Mouse (Mus musculus): ENCODE data around the gene Fa2h. TPM values are rescaled to one million over a fixed set of nuclear protein-coding genes. Genes with fewer than 3 reads are reported as not detected.
A peak's percentile ranks its signal among the peaks of the same experiment; 100 is the strongest.
"Not testable (repeated sequence)": the region's sequence is repeated elsewhere in the genome, so short reads cannot be mapped to it uniquely, and the experiment has no call there.

Fa2h gene
- polyA plus RNA-seq, 1 experiment from 2014 or later, result 0.13 TPM

DNA sequence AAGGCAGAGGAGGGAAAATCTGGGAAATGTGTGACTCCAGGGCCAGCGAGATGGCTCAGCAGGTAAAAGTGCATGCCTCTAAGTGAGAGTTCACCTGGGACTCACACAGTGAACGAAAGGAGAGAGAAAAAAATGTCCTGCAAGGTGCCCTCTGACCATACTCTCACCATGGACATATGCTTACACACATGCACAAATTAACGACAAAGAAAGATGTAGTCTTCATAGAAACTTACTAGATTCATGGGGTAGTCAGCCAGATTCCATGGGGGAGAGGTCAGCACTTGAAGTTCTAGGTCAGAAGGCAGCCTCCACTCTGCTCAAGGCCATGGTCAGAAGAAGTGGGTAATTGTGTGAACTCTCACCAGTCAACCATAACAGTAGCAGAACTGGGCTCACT, 53.4 kb downstream of the Fa2h start:
- Histone ChIP-seq H3K27me3 (ENCODE audit: control insufficient read depth, insufficient read depth, low read depth, low read length) (no peaks in the 10 kb centered on the region), H3K9ac (ENCODE audit: low read length) (no peak overlapping the region), H3K9me3 (ENCODE audit: control insufficient read depth, low read length) (no peaks in the 10 kb centered on the region), H3K4me2 (ENCODE audit: low read depth, low read length) (no peak overlapping the region), H3K27ac (ENCODE audit: low read length) (no peak overlapping the region), H3K36me3 (ENCODE audit: control insufficient read depth, insufficient read depth, low read length) (no peaks in the 10 kb centered on the region), H3K4me1 (replicated peaks; ENCODE audit: control insufficient read depth, insufficient read depth, low read length) (peaks cover 4% of the 10 kb centered on the region; the same call in 1 of the 2 replicates), H3K4me3 (ENCODE audit: low read length) (no peak overlapping the region)
- 63% methylated on average over 3 of the region's 3 CpGs for WGBS
- ATAC-seq (ENCODE audit: low read depth), result no peak

DNA sequence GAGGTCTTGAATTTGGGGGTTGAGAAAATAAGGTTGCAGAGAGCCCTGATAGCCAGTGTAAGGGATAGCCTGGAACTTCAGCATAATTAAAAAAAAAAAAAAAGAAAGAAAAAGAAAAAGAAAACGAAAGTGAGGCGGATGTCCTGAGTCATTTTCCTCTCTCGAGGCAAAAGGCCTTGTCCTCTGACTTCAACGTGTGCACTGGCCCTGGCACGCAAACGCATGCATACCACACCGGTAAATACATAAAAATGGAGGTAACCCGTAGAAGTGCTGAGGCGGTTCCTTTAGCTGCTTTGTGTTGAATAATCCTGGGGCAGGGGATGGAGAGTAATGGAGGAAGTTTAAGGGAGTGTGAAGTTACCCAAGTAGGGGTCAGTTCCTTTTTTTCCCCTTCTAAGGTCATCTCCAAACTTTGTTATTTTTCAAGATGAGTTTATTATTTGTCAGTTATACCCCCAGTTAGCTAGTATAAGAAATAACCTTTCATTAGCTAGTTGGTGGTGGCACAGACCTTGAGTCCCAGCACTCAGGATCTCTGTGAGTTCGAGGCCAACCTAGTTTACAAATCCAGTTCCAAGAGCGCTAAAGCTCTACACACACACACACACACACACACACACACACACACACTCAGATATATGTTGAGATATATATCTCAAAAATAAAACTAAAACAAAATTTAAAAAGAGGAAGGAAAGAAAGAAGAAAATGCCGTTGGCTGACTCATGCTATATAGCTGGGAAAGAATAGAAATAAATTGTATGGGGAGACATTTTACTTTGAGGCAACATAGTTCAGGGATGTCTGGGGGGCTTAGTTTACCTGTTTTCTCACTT, 55.0 kb downstream of the Fa2h start:
- peak overlapping the region; percentile 53; the same call in 1 of the 2 replicates for H3K27ac ChIP-seq (ENCODE audit: low read length)
- H3K9ac ChIP-seq (ENCODE audit: low read length), result no peak overlapping the region; the same call in 1 of the 2 replicates
- WGBS, result 34% methylated on average over 12 of the region's 12 CpGs

DNA sequence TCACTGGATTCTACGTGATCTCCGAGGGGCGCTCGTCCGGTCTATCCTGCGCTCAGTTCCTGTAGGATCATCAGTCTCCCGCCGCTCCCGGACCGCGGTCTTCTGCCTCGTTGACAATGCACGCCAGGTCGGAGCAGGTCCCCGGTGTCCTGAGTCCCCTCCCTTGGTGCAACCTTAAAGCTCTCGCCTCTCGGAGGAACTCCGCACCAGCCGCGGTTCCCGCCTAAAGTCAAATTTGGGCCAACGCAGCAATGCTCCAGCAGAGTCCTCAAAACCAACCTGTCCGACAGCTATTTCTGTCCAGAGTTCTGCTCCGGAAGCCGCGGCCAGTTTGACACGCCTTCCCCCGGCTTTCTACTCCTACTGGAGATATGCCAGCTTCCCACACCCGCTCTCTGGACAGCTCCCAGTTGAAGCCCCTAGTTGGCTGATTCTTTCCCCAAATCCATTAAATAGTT, 55.7 kb downstream of the Fa2h start, which contains the start of gene Mlkl:
TSS of gene Mlkl (minus strand) at position 288 of the 458 bp plus-strand sequence.
- H3K4me2 ChIP-seq (ENCODE audit: low read depth, low read length), result peak within 1 kb of the TSS; percentile 94
- H3K4me3 ChIP-seq (ENCODE audit: low read length), result peak within 1 kb of the TSS; percentile 63
- peak within 1 kb of the TSS; percentile 69 for H3K9ac ChIP-seq (ENCODE audit: low read length)
- no peaks in the 10 kb centered on the region for H3K27me3 ChIP-seq (ENCODE audit: control insufficient read depth, insufficient read depth, low read depth, low read length)
- H3K9me3 ChIP-seq (ENCODE audit: control insufficient read depth, low read length), result no peaks in the 10 kb centered on the region
- H3K4me1 ChIP-seq (replicated peaks; ENCODE audit: control insufficient read depth, insufficient read depth, low read length), result peaks cover 4% of the 10 kb centered on the region; the same call in 1 of the 2 replicates
- WGBS, result under 1% methylated on average over 29 of the region's 29 CpGs
- H3K27ac ChIP-seq (ENCODE audit: low read length), result peak within 1 kb of the TSS; percentile 53
- H3K36me3 ChIP-seq (ENCODE audit: control insufficient read depth, insufficient read depth, low read length), result no peaks in the 10 kb centered on the region
- peak; percentile 69 for ATAC-seq (ENCODE audit: low read depth)

More for the DNA sequence above, 55.0 kb downstream of the Fa2h start:
- ATAC-seq (ENCODE audit: low read depth), result no peak
- Histone ChIP-seq H3K36me3 (ENCODE audit: control insufficient read depth, insufficient read depth, low read length) (no peaks in the 10 kb centered on the region), H3K4me2 (ENCODE audit: low read depth, low read length) (peak overlapping the region; percentile 94), H3K9me3 (ENCODE audit: control insufficient read depth, low read length) (no peaks in the 10 kb centered on the region), H3K4me3 (ENCODE audit: low read length) (peak overlapping the region; percentile 63), H3K27me3 (ENCODE audit: control insufficient read depth, insufficient read depth, low read depth, low read length) (no peaks in the 10 kb centered on the region), H3K4me1 (replicated peaks; ENCODE audit: control insufficient read depth, insufficient read depth, low read length) (peaks cover 4% of the 10 kb centered on the region; the same call in 1 of the 2 replicates)

DNA sequence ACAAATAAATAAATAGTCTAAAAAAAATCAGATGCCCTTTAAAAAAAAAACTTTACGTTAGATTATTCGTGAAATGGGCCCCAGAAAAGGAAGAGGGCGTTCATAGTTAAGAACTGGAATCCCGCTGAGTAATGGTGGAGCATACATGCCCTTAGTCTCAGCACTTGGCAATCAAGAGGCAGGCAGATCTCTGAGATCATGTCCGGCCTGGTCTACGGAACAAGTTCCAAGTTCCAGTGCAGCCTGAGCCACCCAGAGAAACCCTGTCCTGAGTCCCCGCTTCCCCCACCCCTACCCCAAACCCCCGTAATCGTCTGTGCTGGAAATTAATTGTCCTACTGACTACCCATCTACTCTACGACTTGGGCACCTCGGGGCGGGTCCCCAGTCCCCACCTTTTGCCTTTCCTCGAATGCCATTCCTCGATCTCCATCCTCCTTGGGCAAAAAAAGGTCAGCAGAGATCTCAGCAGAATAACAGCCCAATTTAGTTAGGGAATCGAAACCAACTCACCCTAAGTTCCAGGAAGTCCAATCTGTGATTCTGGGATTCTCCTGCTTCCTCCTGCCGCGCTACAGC, 56.2 kb downstream of the Fa2h start:
- WGBS, result 22% methylated on average over 17 of the region's 17 CpGs
- peak overlapping the region; percentile 69 for H3K9ac ChIP-seq (ENCODE audit: low read length)
- peak overlapping the region; percentile 53 for H3K27ac ChIP-seq (ENCODE audit: low read length)
- H3K27me3 ChIP-seq (ENCODE audit: control insufficient read depth, insufficient read depth, low read depth, low read length), result no peaks in the 10 kb centered on the region
- ATAC-seq (ENCODE audit: low read depth), result peak; percentile 17; the same call in 1 of the 2 replicates
- H3K4me2 ChIP-seq (ENCODE audit: low read depth, low read length), result peak overlapping the region; percentile 94
- peaks cover 4% of the 10 kb centered on the region; the same call in 1 of the 2 replicates for H3K4me1 ChIP-seq (replicated peaks; ENCODE audit: control insufficient read depth, insufficient read depth, low read length)
- peak overlapping the region; percentile 63 for H3K4me3 ChIP-seq (ENCODE audit: low read length)
- no peaks in the 10 kb centered on the region for H3K36me3 ChIP-seq (ENCODE audit: control insufficient read depth, insufficient read depth, low read length)
- H3K9me3 ChIP-seq (ENCODE audit: control insufficient read depth, low read length), result no peaks in the 10 kb centered on the region

DNA sequence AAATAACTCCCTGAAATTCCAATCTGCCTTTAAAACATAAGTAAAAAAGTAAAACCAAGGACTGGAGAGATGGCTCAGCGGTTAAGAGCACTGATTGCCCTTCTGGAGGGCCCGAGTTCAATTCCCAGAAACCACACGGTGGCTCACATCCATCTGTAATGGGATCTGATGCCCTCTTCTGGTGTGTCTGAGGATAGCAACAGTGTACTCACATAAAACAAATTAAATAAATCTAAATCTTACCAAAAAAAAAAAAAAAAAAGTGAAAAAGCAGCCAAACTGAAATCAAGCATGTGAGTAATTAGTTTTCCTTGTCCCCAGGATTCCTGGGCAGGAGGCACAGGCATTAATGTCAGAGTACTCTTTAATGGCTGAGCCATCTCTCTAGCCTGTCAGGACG, 56.9 kb downstream of the Fa2h start:
- H3K9ac ChIP-seq (ENCODE audit: low read length), result no peak overlapping the region
- H3K4me3 ChIP-seq (ENCODE audit: low read length), result no peak overlapping the region; the same call in 1 of the 2 replicates
- H3K27ac ChIP-seq (ENCODE audit: low read length), result no peak overlapping the region
- H3K36me3 ChIP-seq (ENCODE audit: control insufficient read depth, insufficient read depth, low read length), result no peaks in the 10 kb centered on the region
- H3K27me3 ChIP-seq (ENCODE audit: control insufficient read depth, insufficient read depth, low read depth, low read length), result no peaks in the 10 kb centered on the region
- H3K9me3 ChIP-seq (ENCODE audit: control insufficient read depth, low read length), result no peaks in the 10 kb centered on the region
- H3K4me1 ChIP-seq (replicated peaks; ENCODE audit: control insufficient read depth, insufficient read depth, low read length), result peaks cover 4% of the 10 kb centered on the region; the same call in 1 of the 2 replicates
- no peak overlapping the region for H3K4me2 ChIP-seq (ENCODE audit: low read depth, low read length)
- 72% methylated on average over 4 of the region's 4 CpGs for WGBS
- no peak for ATAC-seq (ENCODE audit: low read depth)

DNA sequence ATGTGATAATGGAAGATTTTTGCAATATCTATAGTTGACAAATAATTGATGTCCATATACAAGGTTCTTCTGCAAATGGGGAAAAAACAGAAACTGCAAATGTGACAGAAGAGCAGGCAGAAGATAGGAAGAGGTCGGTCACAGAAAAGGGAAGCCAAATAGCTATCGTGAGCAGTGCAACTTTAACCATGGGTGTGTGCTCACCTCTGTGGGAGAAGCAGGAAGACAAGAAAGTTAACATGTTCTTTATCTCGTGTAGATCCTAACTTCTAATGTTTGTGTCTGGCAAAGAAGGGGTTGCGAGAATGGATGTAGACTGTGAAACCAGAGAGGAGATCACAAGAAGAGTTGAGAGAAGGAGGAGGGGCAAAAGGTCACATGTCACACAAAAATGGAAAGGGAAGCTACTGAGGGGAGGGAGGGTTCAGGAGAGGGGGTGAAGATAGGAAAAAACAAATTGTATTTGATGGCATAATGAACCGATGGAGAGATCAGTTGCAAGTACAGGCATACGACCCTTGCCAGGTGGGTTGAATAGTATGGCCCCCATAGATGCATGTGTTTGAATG, 68.3 kb downstream of the Fa2h start:
- Histone ChIP-seq H3K9ac (ENCODE audit: low read length) (no peak overlapping the region), H3K9me3 (ENCODE audit: control insufficient read depth, low read length) (no peaks in the 10 kb centered on the region), H3K4me1 (replicated peaks; ENCODE audit: control insufficient read depth, insufficient read depth, low read length) (no peaks in the 10 kb centered on the region), H3K4me3 (ENCODE audit: low read length) (no peak overlapping the region), H3K27me3 (ENCODE audit: control insufficient read depth, insufficient read depth, low read depth, low read length) (no peaks in the 10 kb centered on the region), H3K27ac (ENCODE audit: low read length) (no peak overlapping the region), H3K36me3 (ENCODE audit: control insufficient read depth, insufficient read depth, low read length) (no peaks in the 10 kb centered on the region), H3K4me2 (ENCODE audit: low read depth, low read length) (no peak overlapping the region)
- no peak for ATAC-seq (ENCODE audit: low read depth)
- 80% methylated on average over 6 of the region's 6 CpGs for WGBS

DNA sequence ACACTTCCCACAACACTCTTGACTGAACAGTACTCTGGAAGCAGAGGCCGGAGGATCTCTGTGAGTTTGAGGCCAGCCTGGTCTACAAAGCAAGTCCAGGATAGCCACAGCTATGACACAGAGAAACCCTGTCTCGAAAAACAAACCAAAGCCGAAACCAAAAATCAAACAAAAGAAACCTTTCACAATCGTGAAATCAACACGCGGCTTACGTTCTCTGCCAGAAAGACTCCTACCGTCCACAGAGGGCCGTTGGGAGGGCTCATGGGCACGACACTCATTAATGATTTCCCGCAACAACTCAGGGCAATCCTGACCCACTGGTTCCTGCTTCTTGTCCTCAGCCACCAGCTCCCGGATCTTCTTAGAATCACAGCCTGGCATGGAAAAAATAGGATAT, 78.9 kb downstream of the Fa2h start:
- H3K4me1 ChIP-seq (replicated peaks; ENCODE audit: control insufficient read depth, insufficient read depth, low read length), result no peaks in the 10 kb centered on the region
- no peak overlapping the region for H3K9ac ChIP-seq (ENCODE audit: low read length)
- H3K4me2 ChIP-seq (ENCODE audit: low read depth, low read length), result no peak overlapping the region
- H3K27me3 ChIP-seq (ENCODE audit: control insufficient read depth, insufficient read depth, low read depth, low read length), result no peaks in the 10 kb centered on the region
- ATAC-seq (ENCODE audit: low read depth), result no peak
- no peaks in the 10 kb centered on the region for H3K36me3 ChIP-seq (ENCODE audit: control insufficient read depth, insufficient read depth, low read length)
- no peaks in the 10 kb centered on the region for H3K9me3 ChIP-seq (ENCODE audit: control insufficient read depth, low read length)
- no peak overlapping the region for H3K27ac ChIP-seq (ENCODE audit: low read length)
- H3K4me3 ChIP-seq (ENCODE audit: low read length), result no peak overlapping the region
- 80% methylated on average over 12 of the region's 12 CpGs for WGBS

DNA sequence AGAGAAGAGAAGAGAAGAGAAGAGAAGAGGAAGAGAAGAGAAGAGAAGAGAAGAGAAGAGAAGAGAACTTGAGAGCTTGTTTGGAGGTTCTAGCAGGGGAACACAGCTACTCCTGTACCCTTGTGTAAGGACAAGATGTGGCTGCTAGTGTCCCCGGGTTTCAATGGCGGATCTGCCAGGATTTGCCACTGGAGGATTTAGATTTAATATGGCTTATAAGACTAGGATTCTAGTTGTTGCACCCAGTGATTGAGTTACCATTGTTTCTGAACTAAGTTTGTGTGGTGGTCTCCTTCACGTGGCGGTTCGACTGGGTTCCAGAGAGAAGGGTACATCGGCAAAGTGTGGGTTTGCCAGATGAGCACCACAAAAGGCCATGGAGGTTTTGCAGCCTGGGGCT, 79.7 kb downstream of the Fa2h start:
- H3K36me3 ChIP-seq (ENCODE audit: control insufficient read depth, insufficient read depth, low read length); H3K27ac ChIP-seq (ENCODE audit: low read length); H3K9ac ChIP-seq (ENCODE audit: low read length); H3K4me3 ChIP-seq (ENCODE audit: low read length); H3K27me3 ChIP-seq (ENCODE audit: control insufficient read depth, insufficient read depth, low read depth, low read length); H3K4me2 ChIP-seq (ENCODE audit: low read depth, low read length); H3K4me1 ChIP-seq (replicated peaks; ENCODE audit: control insufficient read depth, insufficient read depth, low read length); H3K9me3 ChIP-seq (ENCODE audit: control insufficient read depth, low read length); ATAC-seq (ENCODE audit: low read depth): not testable (repeated sequence)
- 96% methylated on average over 6 of the region's 6 CpGs for WGBS

DNA sequence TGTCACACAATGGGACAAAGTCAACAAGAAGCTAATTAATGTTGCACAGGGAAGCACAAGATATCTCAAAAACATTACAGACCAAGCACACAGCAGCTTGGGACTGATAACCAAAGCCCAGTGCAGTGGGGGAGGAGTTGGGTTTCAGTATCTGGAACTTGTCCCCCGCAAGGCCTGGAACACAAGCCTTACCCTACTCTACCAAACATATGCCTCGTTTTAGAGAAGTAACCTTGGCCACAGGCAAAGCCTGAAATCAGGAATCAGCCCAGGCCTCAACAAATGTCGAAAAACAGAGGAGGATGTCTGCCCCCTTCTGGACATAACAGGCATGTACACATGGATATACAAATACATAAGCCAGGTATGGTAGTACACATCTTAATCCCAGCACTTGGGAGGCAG, 80.9 kb downstream of the Fa2h start:
- Histone ChIP-seq H3K4me3 (ENCODE audit: low read length) (no peak overlapping the region), H3K27ac (ENCODE audit: low read length) (no peak overlapping the region), H3K4me2 (ENCODE audit: low read depth, low read length) (no peak overlapping the region), H3K9me3 (ENCODE audit: control insufficient read depth, low read length) (no peaks in the 10 kb centered on the region), H3K4me1 (replicated peaks; ENCODE audit: control insufficient read depth, insufficient read depth, low read length) (no peaks in the 10 kb centered on the region), H3K9ac (ENCODE audit: low read length) (no peak overlapping the region), H3K36me3 (ENCODE audit: control insufficient read depth, insufficient read depth, low read length) (no peaks in the 10 kb centered on the region), H3K27me3 (ENCODE audit: control insufficient read depth, insufficient read depth, low read depth, low read length) (no peaks in the 10 kb centered on the region)
- ATAC-seq (ENCODE audit: low read depth), result no peak
- WGBS, result 68% methylated on average over 3 of the region's 3 CpGs
